Mouse (Mus musculus): ENCODE results near the gene Afg1l. TPM values are rescaled to one million over a fixed set of nuclear protein-coding genes. Genes with fewer than 3 reads are reported as not detected.

The Afg1l gene
- polyA plus RNA-seq, 1 experiment from 2014 or later: 13.4 TPM

- no peak overlapping the region for H3K27ac ChIP-seq (ENCODE audit: low read depth, low read length)
- no peak overlapping the region for H3K4me2 ChIP-seq
- H3K36me3 ChIP-seq (ENCODE audit: control insufficient read depth, insufficient read depth, low read length): 0 out of 2 replicates have a peak, but pooled peaks cover 2% of the 10 kb centered on the region
- WGBS (ENCODE audit: insufficient replicate concordance): 73% methylated on average over 6 of the region's 6 CpGs
- peaks cover 4% of the 10 kb centered on the region; the same call in 1 of the 2 replicates for H3K4me1 ChIP-seq (ENCODE audit: control insufficient read depth, insufficient read depth, low read length)
- no peaks in the 10 kb centered on the region for H3K27me3 ChIP-seq (ENCODE audit: control insufficient read depth, insufficient read depth, low read length)
- no peak overlapping the region for H3K4me3 ChIP-seq (ENCODE audit: low read depth, low read length)
- no peak overlapping the region for H3K9ac ChIP-seq (ENCODE audit: low read depth, low read length)
- no peak for ATAC-seq (replicated peaks; ENCODE audit: insufficient number of reproducible peaks, low FRiP score, low TSS enrichment)
- H3K9me3 ChIP-seq (replicated peaks; ENCODE audit: control insufficient read depth, low read length): no peaks in the 10 kb centered on the region
Observed at GRCm38 (mm10) chr10:42510141-42510540, 31.8 kb upstream of the Afg1l start.

GRCm38 (mm10) chr10:42504096-42504710, 25.8 kb upstream of the Afg1l start:
- no peaks in the 10 kb centered on the region for H3K27me3 ChIP-seq (ENCODE audit: control insufficient read depth, insufficient read depth, low read length)
- peaks cover 8% of the 10 kb centered on the region for H3K36me3 ChIP-seq (ENCODE audit: control insufficient read depth, insufficient read depth, low read length)
- H3K4me1 ChIP-seq (ENCODE audit: control insufficient read depth, insufficient read depth, low read length): peaks cover 11% of the 10 kb centered on the region
- no peak for ATAC-seq (replicated peaks; ENCODE audit: insufficient number of reproducible peaks, low FRiP score, low TSS enrichment)
- H3K4me3 ChIP-seq (ENCODE audit: low read depth, low read length): peak overlapping the region; percentile 25; the same call in 1 of the 2 replicates
- WGBS (ENCODE audit: insufficient replicate concordance): 80% methylated on average over 10 of the region's 10 CpGs
- H3K9ac ChIP-seq (ENCODE audit: low read depth, low read length): no peak overlapping the region
- no peaks in the 10 kb centered on the region for H3K9me3 ChIP-seq (replicated peaks; ENCODE audit: control insufficient read depth, low read length)
- H3K4me2 ChIP-seq: peak overlapping the region; percentile 85; the same call in 1 of the 2 replicates
- H3K27ac ChIP-seq (ENCODE audit: low read depth, low read length): no peak overlapping the region

- Histone ChIP-seq H3K9me3 (replicated peaks; ENCODE audit: control insufficient read depth, low read length) (no peaks in the 10 kb centered on the region), H3K27me3 (ENCODE audit: control insufficient read depth, insufficient read depth, low read length) (no peaks in the 10 kb centered on the region), H3K4me1 (ENCODE audit: control insufficient read depth, insufficient read depth, low read length) (peaks cover 6% of the 10 kb centered on the region), H3K27ac (ENCODE audit: low read depth, low read length) (peak overlapping the region; percentile 98), H3K36me3 (ENCODE audit: control insufficient read depth, insufficient read depth, low read length) (peaks cover 6% of the 10 kb centered on the region), H3K9ac (ENCODE audit: low read depth, low read length) (peak overlapping the region; percentile 92), H3K4me3 (ENCODE audit: low read depth, low read length) (peak overlapping the region; percentile 83), H3K4me2 (peak overlapping the region; percentile 85)
- under 1% methylated on average over 52 of the region's 55 CpGs for WGBS (ENCODE audit: insufficient replicate concordance)
- ATAC-seq (replicated peaks; ENCODE audit: insufficient number of reproducible peaks, low FRiP score, low TSS enrichment): peak; percentile 39
Observed at GRCm38 (mm10) chr10:42502349-42503111, 24.2 kb upstream of the Afg1l start.

GRCm38 (mm10) chr10:42501775-42502348, 23.5 kb upstream of the Afg1l start, which contains the start of gene Snx3:
Gene Snx3 (plus strand): TSS chr10:42502030.
- Histone ChIP-seq H3K36me3 (ENCODE audit: control insufficient read depth, insufficient read depth, low read length) (peaks cover 6% of the 10 kb centered on the region), H3K4me3 (ENCODE audit: low read depth, low read length) (peak within 1 kb of the TSS; percentile 83), H3K27ac (ENCODE audit: low read depth, low read length) (peak within 1 kb of the TSS; percentile 98), H3K9me3 (replicated peaks; ENCODE audit: control insufficient read depth, low read length) (no peaks in the 10 kb centered on the region), H3K4me2 (peak within 1 kb of the TSS; percentile 85), H3K9ac (ENCODE audit: low read depth, low read length) (peak within 1 kb of the TSS; percentile 92), H3K27me3 (ENCODE audit: control insufficient read depth, insufficient read depth, low read length) (no peaks in the 10 kb centered on the region), H3K4me1 (ENCODE audit: control insufficient read depth, insufficient read depth, low read length) (peaks cover 6% of the 10 kb centered on the region)
- WGBS (ENCODE audit: insufficient replicate concordance): under 1% methylated on average over 60 of the region's 68 CpGs
- peak; percentile 96 for ATAC-seq (replicated peaks; ENCODE audit: insufficient number of reproducible peaks, low FRiP score, low TSS enrichment)

- Histone ChIP-seq H3K27me3 (ENCODE audit: control insufficient read depth, insufficient read depth, low read length) (no peaks in the 10 kb centered on the region), H3K9ac (ENCODE audit: low read depth, low read length) (peak overlapping the region; percentile 56; the same call in 1 of the 2 replicates), H3K36me3 (ENCODE audit: control insufficient read depth, insufficient read depth, low read length) (peaks cover 6% of the 10 kb centered on the region), H3K9me3 (replicated peaks; ENCODE audit: control insufficient read depth, low read length) (no peaks in the 10 kb centered on the region), H3K4me2 (peak overlapping the region; percentile 51), H3K4me1 (ENCODE audit: control insufficient read depth, insufficient read depth, low read length) (peaks cover 6% of the 10 kb centered on the region), H3K27ac (ENCODE audit: low read depth, low read length) (peak overlapping the region; percentile 98), H3K4me3 (ENCODE audit: low read depth, low read length) (peak overlapping the region; percentile 83; the same call in 1 of the 2 replicates)
- no peak for ATAC-seq (replicated peaks; ENCODE audit: insufficient number of reproducible peaks, low FRiP score, low TSS enrichment)
- 78% methylated on average over 5 of the region's 5 CpGs for WGBS (ENCODE audit: insufficient replicate concordance)
Observed at GRCm38 (mm10) chr10:42501161-42501560, 22.8 kb upstream of the Afg1l start.

- H3K4me2 ChIP-seq: no peak overlapping the region
- peak overlapping the region; percentile 98 for H3K27ac ChIP-seq (ENCODE audit: low read depth, low read length)
- H3K4me1 ChIP-seq (ENCODE audit: control insufficient read depth, insufficient read depth, low read length): peaks cover 6% of the 10 kb centered on the region
- peaks cover 6% of the 10 kb centered on the region for H3K36me3 ChIP-seq (ENCODE audit: control insufficient read depth, insufficient read depth, low read length)
- no peak overlapping the region for H3K9ac ChIP-seq (ENCODE audit: low read depth, low read length)
- no peaks in the 10 kb centered on the region for H3K27me3 ChIP-seq (ENCODE audit: control insufficient read depth, insufficient read depth, low read length)
- no peaks in the 10 kb centered on the region for H3K9me3 ChIP-seq (replicated peaks; ENCODE audit: control insufficient read depth, low read length)
- no peak overlapping the region for H3K4me3 ChIP-seq (ENCODE audit: low read depth, low read length)
- ATAC-seq (replicated peaks; ENCODE audit: insufficient number of reproducible peaks, low FRiP score, low TSS enrichment): no peak
- 83% methylated on average over 8 of the region's 8 CpGs for WGBS (ENCODE audit: insufficient replicate concordance)
Observed at GRCm38 (mm10) chr10:42500611-42501010, 22.2 kb upstream of the Afg1l start.

- H3K9ac ChIP-seq (ENCODE audit: low read depth, low read length): no peak overlapping the region
- H3K36me3 ChIP-seq (ENCODE audit: control insufficient read depth, insufficient read depth, low read length): no peaks in the 10 kb centered on the region
- no peak overlapping the region for H3K27ac ChIP-seq (ENCODE audit: low read depth, low read length)
- ATAC-seq (replicated peaks; ENCODE audit: insufficient number of reproducible peaks, low FRiP score, low TSS enrichment): no peak
- 50% methylated on average over 4 of the region's 4 CpGs for WGBS (ENCODE audit: insufficient replicate concordance)
- H3K27me3 ChIP-seq (ENCODE audit: control insufficient read depth, insufficient read depth, low read length): no peaks in the 10 kb centered on the region
- H3K9me3 ChIP-seq (replicated peaks; ENCODE audit: control insufficient read depth, low read length): no peaks in the 10 kb centered on the region
- H3K4me1 ChIP-seq (ENCODE audit: control insufficient read depth, insufficient read depth, low read length): peaks cover 10% of the 10 kb centered on the region
- H3K4me2 ChIP-seq: no peak overlapping the region
- no peak overlapping the region for H3K4me3 ChIP-seq (ENCODE audit: low read depth, low read length)
Observed at GRCm38 (mm10) chr10:42493000-42493399, 14.6 kb upstream of the Afg1l start.

- ATAC-seq (replicated peaks; ENCODE audit: insufficient number of reproducible peaks, low FRiP score, low TSS enrichment): no peak
- WGBS (ENCODE audit: insufficient replicate concordance): 79% methylated on average over 10 of the region's 10 CpGs
Observed at GRCm38 (mm10) chr10:42492027-42492771, 13.8 kb upstream of the Afg1l start.

More at GRCm38 (mm10) chr10:42492027-42492771, 13.8 kb upstream of the Afg1l start:
- Histone ChIP-seq H3K27ac (ENCODE audit: low read depth, low read length) (peak overlapping the region; percentile 62; the same call in 1 of the 2 replicates), H3K36me3 (ENCODE audit: control insufficient read depth, insufficient read depth, low read length) (no peaks in the 10 kb centered on the region), H3K4me1 (ENCODE audit: control insufficient read depth, insufficient read depth, low read length) (peaks cover 10% of the 10 kb centered on the region), H3K9ac (ENCODE audit: low read depth, low read length) (no peak overlapping the region), H3K4me3 (ENCODE audit: low read depth, low read length) (no peak overlapping the region), H3K4me2 (no peak overlapping the region), H3K9me3 (replicated peaks; ENCODE audit: control insufficient read depth, low read length) (no peaks in the 10 kb centered on the region), H3K27me3 (ENCODE audit: control insufficient read depth, insufficient read depth, low read length) (no peaks in the 10 kb centered on the region)

Measured in heart, embryonic 11.5 days (tissue).